Mouse (Mus musculus) CH12.LX (cell line): ENCODE data around the gene Bag2. TPM values are rescaled to one million over a fixed set of nuclear protein-coding genes. Genes with fewer than 3 reads are reported as not detected.
A peak's percentile ranks its signal among the peaks of the same experiment; 100 is the strongest.

Source experiments
- DNase-seq: peaks from one replicate; pipeline ENCODE4 v3.0.0-alpha.2; 2013; ENCODE audit errors: extremely low read depth
- H3K27ac ChIP-seq: 2 replicates; pipeline ENCODE4 v1.5.1; 2012; ENCODE audit warnings: low read depth, mild to moderate bottlenecking, control low read depth, moderate library complexity; ENCODE audit not compliant: insufficient read depth
- H3K27me3 ChIP-seq: replicated peaks from 2 replicates; pipeline ENCODE3; 2012; ENCODE audit warnings: inconsistent platforms
- H3K36me3 ChIP-seq, 2 experiments: replicated peaks in 1 of 2; 2 replicates each; pipeline versions ENCODE3 to v1.6.1; 2012; ENCODE audit warnings: inconsistent platforms in 1 of 2, low read length in 1 of 2, mild to moderate bottlenecking in 1 of 2, mixed read lengths in 1 of 2, moderate library complexity in 1 of 2; ENCODE audit not compliant: control insufficient read depth in 1 of 2, insufficient read depth in 1 of 2
- H3K4me1 ChIP-seq, 2 experiments: 2 replicates each; pipeline ENCODE4 v1.6.1; 2012; ENCODE audit warnings: inconsistent platforms in 1 of 2, moderate library complexity in 1 of 2; ENCODE audit not compliant: insufficient read depth in 2 of 2, control insufficient read depth in 1 of 2
- H3K4me2 ChIP-seq: 2 replicates; pipeline ENCODE4 v1.6.1; 2012; ENCODE audit warnings: low read depth, mild to moderate bottlenecking, control low read depth; ENCODE audit not compliant: poor library complexity, insufficient read depth, severe bottlenecking
- H3K4me3 ChIP-seq, 3 experiments: fragments of 150-350 bp in 1 of 3; sonication (generic) in 1 of 3; replicated peaks in 1 of 3; 2 replicates each; pipeline versions ENCODE3 to v1.5.1; 2011 to 2012; ENCODE audit warnings: low read depth in 2 of 3, low read length in 2 of 3, mild to moderate bottlenecking in 2 of 3, moderate library complexity in 2 of 3, control low read depth in 1 of 3, improper control_type of control experiment in 1 of 3, inconsistent platforms in 1 of 3, mixed read lengths in 1 of 3; ENCODE audit not compliant: poor library complexity in 1 of 3
- H3K79me2 ChIP-seq: replicated peaks from 2 replicates; pipeline ENCODE4 v1.6.1; 2012; ENCODE audit warnings: mild to moderate bottlenecking, moderate library complexity; ENCODE audit not compliant: control insufficient read depth, poor library complexity, insufficient read depth, severe bottlenecking; ENCODE audit errors: extremely low read depth
- H3K9ac ChIP-seq: 2 replicates; pipeline ENCODE4 v1.6.1; 2012; ENCODE audit warnings: low read depth, mild to moderate bottlenecking, control low read depth, moderate library complexity; ENCODE audit not compliant: insufficient read depth
- H3K9me3 ChIP-seq: replicated peaks from 2 replicates; pipeline ENCODE3; 2012; ENCODE audit warnings: low read length, inconsistent platforms, mixed read lengths
- CHD1 ChIP-seq: IDR thresholded peaks from 2 replicates; pipeline ENCODE4 v1.6.1; 2012; ENCODE audit warnings: low read depth, low read length, improper control_type of control experiment, inconsistent platforms
- CTCF ChIP-seq, 2 experiments: IDR thresholded peaks in 1 of 2; conservative IDR thresholded peaks in 1 of 2; 2 replicates each; pipeline ENCODE4 v1.5.1; 2011 to 2012; ENCODE audit warnings: low read depth in 2 of 2, low read length in 2 of 2, improper control_type of control experiment in 1 of 2, inconsistent platforms in 1 of 2, mild to moderate bottlenecking in 1 of 2, moderate library complexity in 1 of 2
- EP300 ChIP-seq: IDR thresholded peaks from 2 replicates; pipeline ENCODE4 v1.6.1; 2011; ENCODE audit warnings: low read length, improper control_type of control experiment
- JUN ChIP-seq: IDR thresholded peaks from 2 replicates; pipeline ENCODE4 v1.6.1; 2011; ENCODE audit warnings: low read depth, mild to moderate bottlenecking, low read length, improper control_type of control experiment, moderate library complexity; ENCODE audit not compliant: insufficient read depth
- JUND ChIP-seq: conservative IDR thresholded peaks from 2 replicates; pipeline ENCODE4 v1.6.1; 2011; ENCODE audit warnings: low read depth, low read length, improper control_type of control experiment
- KAT2A ChIP-seq: IDR thresholded peaks from 2 replicates; pipeline ENCODE4 v1.6.1; 2012; ENCODE audit warnings: low read length, improper control_type of control experiment, inconsistent platforms; ENCODE audit not compliant: insufficient replicate concordance
- MAX ChIP-seq: IDR thresholded peaks from 2 replicates; pipeline ENCODE4 v1.6.1; 2011; ENCODE audit warnings: low read length, improper control_type of control experiment
- MAZ ChIP-seq: IDR thresholded peaks from 2 replicates; pipeline ENCODE4 v1.6.1; 2012; ENCODE audit warnings: low read depth, mild to moderate bottlenecking, inconsistent platforms, low read length, improper control_type of control experiment, moderate library complexity
- MEF2A ChIP-seq: IDR thresholded peaks from 2 replicates; pipeline ENCODE4 v1.6.1; 2014; ENCODE audit warnings: low read depth, mild to moderate bottlenecking, inconsistent platforms, low read length, improper control_type of control experiment, borderline replicate concordance
- MYC ChIP-seq: IDR thresholded peaks from 2 replicates; pipeline ENCODE4 v1.6.1; 2011; ENCODE audit warnings: low read depth, mild to moderate bottlenecking, improper control_type of control experiment, low read length
- PAX5 ChIP-seq: IDR thresholded peaks from 2 replicates; pipeline ENCODE4 v1.6.1; 2012; ENCODE audit warnings: low read length, inconsistent platforms, mixed read lengths
- POLR2A ChIP-seq: IDR thresholded peaks from 2 replicates; pipeline ENCODE4 v1.6.1; 2011; ENCODE audit warnings: low read depth, mild to moderate bottlenecking, improper control_type of control experiment, low read length
- POLR2AphosphoS2 ChIP-seq: IDR thresholded peaks from 2 replicates; pipeline ENCODE4 v1.6.1; 2011; ENCODE audit warnings: low read depth, low read length, improper control_type of control experiment
- RAD21 ChIP-seq: IDR thresholded peaks from 2 replicates; pipeline ENCODE4 v1.6.1; 2011; ENCODE audit warnings: low read depth, mild to moderate bottlenecking, low read length, improper control_type of control experiment, moderate library complexity
- RCOR1 ChIP-seq: conservative IDR thresholded peaks from 2 replicates; pipeline ENCODE4 v1.6.1; 2012; ENCODE audit warnings: low read depth, mild to moderate bottlenecking, inconsistent platforms, low read length, improper control_type of control experiment
- TBP ChIP-seq: conservative IDR thresholded peaks from 2 replicates; pipeline ENCODE4 v1.6.1; 2011; ENCODE audit warnings: low read depth, low read length, improper control_type of control experiment
- TCF12 ChIP-seq: IDR thresholded peaks from 2 replicates; pipeline ENCODE4 v1.6.1; 2014; ENCODE audit warnings: low read depth, mild to moderate bottlenecking, inconsistent platforms, low read length, improper control_type of control experiment
- dilution Hi-C: fragments of 300-500 bp; cut with MboI; formaldehyde crosslinking; loops from 2 replicates; pipeline ENCODE4 v1.14.3; 2020; ENCODE audit warnings: low sequenced_read_pairs; ENCODE audit not compliant: extremely low pct_unique_long_range_greater_than_20kb, extremely low pct_ligation_motif_present
- in situ Hi-C: fragments of 300-500 bp; cut with MboI; formaldehyde crosslinking; loops from 3 replicates; pipeline ENCODE4 v1.14.3; 2019; ENCODE audit warnings: low sequenced_read_pairs, low pct_ligation_motif_present, low pct_unique_long_range_greater_than_20kb, mixed read lengths
- polyA plus RNA-seq: library from polyadenylated mRNA; unstranded; fragments of >175 nt; gene quantifications from 2 replicates; pipeline ENCODE4 v1.2.1, GENCODE M21; 2012; ENCODE audit warnings: low read depth; ENCODE audit not compliant: insufficient read length
- total RNA-seq, 2 experiments: library from RNA; depleted of rRNA; stranded (reverse); fragments of 300-350 nt in 1 of 2; fragments of >200 nt in 1 of 2; gene quantifications; 2 replicates each; pipeline ENCODE4 v1.2.3; 2012 to 2014

The Bag2 gene
- total and polyA plus RNA-seq, 3 experiments, result 51.1 to 73.5 (median 62.1) TPM

GRCm38 (mm10) chr1:33749109-33749508 lies 8.5 kb downstream of the Bag2 start:
- no peak overlapping the region for H3K4me3 ChIP-seq
- no peak overlapping the region for H3K4me2 ChIP-seq
- DNase-seq, result no peak
- no peak for TF ChIP-seq TBP
- TF ChIP-seq MYC, result no peak
- peak in 1 of 2 experiments; percentile 11; a peak in 1 of 4 replicates for TF ChIP-seq CTCF (conservative IDR thresholded peaks at IDR 0.05 in 1 of 2, IDR thresholded peaks at IDR 0.05 in 1 of 2; ENCODE audit: low read depth in 2 of 2, low read length in 2 of 2)
- TF ChIP-seq KAT2A, result no peak
- in situ Hi-C loops, result loop anchor here (10.0 kb wide), 1 partner anchor 64 kb away; no protein-coding TSS in a partner anchor
- no peaks in the 10 kb centered on the region for H3K27me3 ChIP-seq
- H3K79me2 ChIP-seq, result peaks cover 16% of the 10 kb centered on the region
- dilution Hi-C loops, result no loop called here
- H3K27ac ChIP-seq, result no peak overlapping the region
- H3K4me1 ChIP-seq, result peaks cover under 1 to 12% of the 10 kb centered on the region in 2 experiments; a peak in 2 of 4 replicates
- H3K9ac ChIP-seq, result no peak overlapping the region
- H3K9me3 ChIP-seq, result peaks cover 3% of the 10 kb centered on the region
- peaks cover 44 to 82% of the 10 kb centered on the region in 2 experiments for H3K36me3 ChIP-seq

DNA sequence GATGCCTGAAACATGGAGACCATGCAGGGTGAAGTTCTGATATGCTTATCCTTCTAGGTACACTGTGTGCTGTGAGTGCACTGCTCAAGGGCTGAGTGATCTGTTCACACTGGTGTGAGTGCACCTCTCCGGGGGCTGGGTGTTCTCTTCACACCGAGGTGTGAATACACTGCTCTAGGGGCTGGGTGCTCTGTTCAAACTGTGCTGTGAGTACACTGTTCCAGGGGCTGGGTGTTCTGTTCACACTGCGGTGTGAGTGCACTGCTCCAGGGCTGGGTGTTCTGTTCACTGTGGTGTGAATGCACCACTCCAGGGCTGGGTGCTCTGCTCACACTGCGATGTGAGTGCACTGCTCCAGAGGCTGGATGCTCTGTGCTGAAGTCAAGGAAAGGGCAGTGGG lies 11.7 kb downstream of the Bag2 start:
- no peaks in the 10 kb centered on the region; the same call in 1 of the 2 replicates for H3K79me2 ChIP-seq
- no peaks in the 10 kb centered on the region for H3K27me3 ChIP-seq
- peaks cover 46 to 80% of the 10 kb centered on the region in 2 experiments for H3K36me3 ChIP-seq
- no peak overlapping the region for H3K4me3 ChIP-seq
- in situ Hi-C loops, result loop anchor here (10.0 kb wide), 1 partner anchor 61 kb away; no protein-coding TSS in a partner anchor
- DNase-seq, result no peak
- no peak overlapping the region for H3K27ac ChIP-seq
- TF ChIP-seq TCF12 (no peak), CHD1 (no peak), RAD21 (no peak), MAX (no peak), MAZ (no peak), PAX5 (no peak), POLR2AphosphoS2 (no peak), POLR2A (no peak), JUND (no peak), CTCF (conservative IDR thresholded peaks at IDR 0.05 in 1 of 2, IDR thresholded peaks at IDR 0.05 in 1 of 2; ENCODE audit: low read depth in 2 of 2, low read length in 2 of 2) (no peak), RCOR1 (no peak), EP300 (no peak), TBP (no peak), JUN (no peak), MEF2A (no peak)
- no peak overlapping the region for H3K4me2 ChIP-seq
- H3K9me3 ChIP-seq, result peaks cover 3% of the 10 kb centered on the region
- H3K4me1 ChIP-seq, result no peaks in the 10 kb centered on the region
- dilution Hi-C loops, result no loop called here
- H3K9ac ChIP-seq, result no peak overlapping the region
